Comparison of ENCODE assay signal across 8 mouse cellular contexts in the genomic region with DNA sequence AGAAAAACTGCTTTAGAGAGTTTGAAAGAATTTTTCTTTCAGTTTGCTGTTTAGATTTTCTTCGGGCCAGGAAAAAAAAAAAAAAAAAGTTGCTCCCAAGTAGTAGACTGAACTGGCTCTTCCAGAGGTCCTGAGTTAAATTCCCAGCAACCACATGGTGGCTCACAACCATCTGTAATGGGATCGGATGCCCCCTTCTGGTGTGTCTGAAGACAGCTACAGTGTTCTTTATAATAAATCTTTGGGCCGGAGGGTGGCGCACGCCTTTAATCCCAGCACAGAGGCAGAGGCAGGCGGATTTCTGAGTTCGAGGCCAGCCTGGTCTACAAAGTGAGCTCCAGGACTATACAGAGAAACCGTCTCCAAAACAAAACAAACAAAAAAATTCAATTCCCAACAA. TPM values are rescaled to one million over a fixed set of nuclear protein-coding genes. Genes with fewer than 3 reads are reported as not detected.
DNase-seq lines count a peak whose midpoint lies in the region; ATAC-seq and TF ChIP-seq lines count a peak whose summit lies in the region.
"Not testable (repeated sequence)": the region's sequence is repeated elsewhere in the genome, so short reads cannot be mapped to it uniquely, and the experiment has no call there.

No protein-coding gene starts in this region.

- H3K36me3 ChIP-seq in G1E (replicated peaks), result peaks cover 20% of the 10 kb centered on the region
- not testable (repeated sequence) for H3K36me3 ChIP-seq in lung, embryonic 15.5 days

- peak overlapping the region; percentile 55 for H3K4me2 ChIP-seq in lung, embryonic 15.5 days

- peak overlapping the region; percentile 98 for H3K27ac ChIP-seq in lung, embryonic 15.5 days

- DNase-seq in G1E (ENCODE audit: low spot score), result not testable (repeated sequence)
- DNase-seq in gastrocnemius, postnatal 10 days, result peak; percentile 27
- DNase-seq in layer of hippocampus, postnatal 36 days, result peak; percentile 30
- DNase-seq in ovary, adult 18-20 months (ENCODE audit: low spot score), result peak; percentile 17
- DNase-seq in testis, postnatal 10 days (ENCODE audit: low spot score), result peak; percentile 63

- not testable (repeated sequence) for TF ChIP-seq CTCF in G1E (IDR thresholded peaks at IDR 0.05; ENCODE audit: low read depth, low read length)

- not testable (repeated sequence) for ATAC-seq in G1E (ENCODE audit: extremely low read depth, insufficient number of reproducible peaks, low FRiP score, poor library complexity, severe bottlenecking)
- peak; percentile 5; the same call in 1 of the 2 replicates for ATAC-seq in common myeloid progenitor, adult 5-6 weeks (replicated peaks; ENCODE audit: low read depth, poor library complexity, severe bottlenecking)
- ATAC-seq in inflammation-experienced regulatory T-cells, adult 6 months, result peak; percentile 37
- ATAC-seq in lung, embryonic 15.5 days (ENCODE audit: borderline replicate concordance, extremely low read depth, low FRiP score, low TSS enrichment), result peak; percentile 56; the same call in 1 of the 2 replicates

- not testable (repeated sequence) for H3K9me3 ChIP-seq in G1E (replicated peaks); lung, embryonic 15.5 days

- peak overlapping the region; percentile 76 for H3K4me3 ChIP-seq in G1E (ENCODE audit: low read depth, low read length)
- H3K4me3 ChIP-seq in lung, embryonic 15.5 days, result peak overlapping the region; percentile 89

- 23% methylated on average over 8 of the region's 8 CpGs for WGBS in lung, embryonic 15.5 days

- H3K4me1 ChIP-seq in G1E (ENCODE audit: insufficient read depth, low read depth, low read length), result peaks cover 27% of the 10 kb centered on the region
- peaks cover 13% of the 10 kb centered on the region for H3K4me1 ChIP-seq in lung, embryonic 15.5 days

- H3K9ac ChIP-seq in lung, embryonic 15.5 days, result peak overlapping the region; percentile 44; the same call in 1 of the 2 replicates

- not testable (repeated sequence) for H3K27me3 ChIP-seq in G1E (ENCODE audit: insufficient read depth, low read length); lung, embryonic 15.5 days

RNA-seq across cellular contexts. Expression of gene Mis18bp1, which starts 0.6 kb away (rescaled TPM):
- total RNA-seq in G1E (2014; fragmentation: Nextera tagmentation), result 167 and 187 TPM in 2 replicates
- total RNA-seq in G1E (2017), result 72.9 and 91.8 TPM in 2 replicates
- polyA plus RNA-seq in G1E (2012), result 6.3 and 7.6 TPM in 2 replicates
- total RNA-seq in common myeloid progenitor, adult 5-6 weeks (2017), result 72.2 and 75.8 TPM in 2 replicates
- 1 to 10 TPM; 2.8 to 4.8 TPM for total RNA-seq in gastrocnemius, postnatal 10 days (2021)
- 10 to 100 TPM in 1 of 3 experiments, 1 to 10 TPM in 2; 2.9 to 32.9 (median 3.8) TPM for polyA plus RNA-seq in inflammation-experienced regulatory T-cells, adult 6 months (2017; shearing (Covaris generic))
- total RNA-seq in layer of hippocampus, postnatal 36 days (2021), result under 1 TPM; 0.45 to 0.63 TPM
- 64.9 and 72.9 TPM in 2 replicates for polyA plus RNA-seq in lung, embryonic 15.5 days (2015; fragmentation: Nextera tagmentation; extraction: Ambion mirVana)

RNA-seq across cellular contexts. Expression of gene Wdr20rt, which starts 52.4 kb away (rescaled TPM):
- not detected in 2 replicates for total RNA-seq in G1E (2014; fragmentation: Nextera tagmentation)
- total RNA-seq in G1E (2017), result 0.06 and 0.16 TPM in 2 replicates
- not detected in 2 replicates for polyA plus RNA-seq in G1E (2012)
- not detected in 2 replicates for total RNA-seq in common myeloid progenitor, adult 5-6 weeks (2017)
- not detected for total RNA-seq in gastrocnemius, postnatal 10 days (2021)
- polyA plus RNA-seq in inflammation-experienced regulatory T-cells, adult 6 months (2017; shearing (Covaris generic)), result not detected
- under 1 TPM; 0.20 to 0.23 TPM for total RNA-seq in layer of hippocampus, postnatal 36 days (2021)
- not detected in 2 replicates for polyA plus RNA-seq in lung, embryonic 15.5 days (2015; fragmentation: Nextera tagmentation; extraction: Ambion mirVana)

Comparison
In these comparisons a context has a peak if more than half of its experiments do, and no peak if none do; other contexts are left out.
1. RNA of gene Mis18bp1, which starts 0.6 kb away (total RNA-seq): 72.9 to 187 TPM in G1E and 72.2 to 75.8 TPM in common myeloid progenitor, adult 5-6 weeks; 2.8 to 4.8 TPM in gastrocnemius, postnatal 10 days and 0.45 to 0.63 TPM in layer of hippocampus, postnatal 36 days; every median in the first group is over 10 times any median in the second.